Mouse (Mus musculus) embryonic facial prominence, embryonic 13.5 days (tissue): Measurements from ENCODE around the gene Scn1b. TPM values are rescaled to one million over a fixed set of nuclear protein-coding genes. Genes with fewer than 3 reads are reported as not detected.
A peak's percentile ranks its signal among the peaks of the same experiment; 100 is the strongest.

Experiments
- ATAC-seq: fragments of 200-750 bp; cut with Nextera tagmentation; 2 replicates; pipeline ENCODE4 v1.8.0; 2017; ENCODE audit warnings: low read depth; ENCODE audit not compliant: insufficient number of reproducible peaks, insufficient read depth, low FRiP score, low TSS enrichment
- H3K27ac ChIP-seq: fragments of 300-500 bp; sonication (generic); 2 replicates; pipeline ENCODE4 v1.5.1; 2015; ENCODE audit warnings: moderate library complexity, mild to moderate bottlenecking, inconsistent platforms
- H3K27me3 ChIP-seq: fragments of 300-500 bp; sonication (generic); 2 replicates; pipeline ENCODE4 v1.6.1; 2015; ENCODE audit warnings: mild to moderate bottlenecking, inconsistent platforms
- H3K36me3 ChIP-seq: fragments of 300-500 bp; sonication (generic); 2 replicates; pipeline ENCODE4 v1.6.1; 2015; ENCODE audit warnings: mild to moderate bottlenecking, inconsistent platforms
- H3K4me1 ChIP-seq: fragments of 300-500 bp; sonication (generic); 2 replicates; pipeline ENCODE4 v1.6.1; 2015; ENCODE audit warnings: inconsistent platforms
- H3K4me2 ChIP-seq: fragments of 300-500 bp; sonication (generic); 2 replicates; pipeline ENCODE4 v1.6.1; 2015; ENCODE audit warnings: moderate library complexity, mild to moderate bottlenecking, inconsistent platforms
- H3K4me3 ChIP-seq: fragments of 300-500 bp; sonication (generic); 2 replicates; pipeline ENCODE4 v1.5.1; 2015; ENCODE audit warnings: mild to moderate bottlenecking, inconsistent platforms
- H3K9ac ChIP-seq: fragments of 300-500 bp; sonication (generic); 2 replicates; pipeline ENCODE4 v1.6.1; 2015; ENCODE audit warnings: mild to moderate bottlenecking, inconsistent platforms
- H3K9me3 ChIP-seq: fragments of 300-500 bp; sonication (generic); 2 replicates; pipeline ENCODE4 v1.6.1; 2016; ENCODE audit warnings: inconsistent platforms
- WGBS: fragments of 180-500 bp; shearing (Covaris S2); methylation state at CpG from one replicate; pipeline ENCODE4 v1.1.7; 2015; ENCODE audit warnings: mixed read lengths; 5-methylcytosine and 5-hydroxymethylcytosine counted together
- polyA plus RNA-seq: library from polyadenylated mRNA; unstranded; fragments of >200 nt; fragmentation: Nextera tagmentation; extraction: Ambion mirVana; gene quantifications from 2 replicates; pipeline ENCODE4 v1.2.1, GENCODE M21; 2015

The Scn1b gene
- polyA plus RNA-seq, 1 experiment from 2014 or later = 4.8 TPM

DNA sequence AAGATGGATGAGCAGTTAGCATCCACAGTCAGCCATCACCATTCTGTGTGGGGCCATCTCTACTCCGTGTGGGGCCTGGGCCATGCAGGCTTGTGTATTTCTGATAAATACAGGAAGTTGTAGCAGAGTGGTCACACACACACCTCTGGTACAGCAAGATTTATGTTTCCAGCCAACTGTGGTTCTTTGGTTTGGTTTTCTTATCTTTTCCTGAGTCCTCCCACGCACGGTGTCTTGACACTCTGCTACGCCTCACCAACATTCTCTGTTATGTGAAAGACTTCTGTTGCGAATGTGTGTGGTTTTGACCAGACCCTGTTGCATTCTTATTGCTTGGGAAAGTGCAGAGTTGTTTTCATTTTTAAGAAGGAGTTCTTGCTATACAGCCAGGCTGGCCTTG, 34.0 kb upstream of the Scn1b start:
- H3K9ac ChIP-seq = no peak overlapping the region
- H3K9me3 ChIP-seq = no peaks in the 10 kb centered on the region
- WGBS = 88% methylated on average over 5 of the region's 5 CpGs
- no peak for ATAC-seq
- H3K4me1 ChIP-seq = peaks cover 7% of the 10 kb centered on the region; the same call in 1 of the 2 replicates
- H3K4me2 ChIP-seq = no peak overlapping the region
- H3K27me3 ChIP-seq = no peaks in the 10 kb centered on the region
- H3K4me3 ChIP-seq = no peak overlapping the region
- no peak overlapping the region for H3K27ac ChIP-seq
- no peaks in the 10 kb centered on the region for H3K36me3 ChIP-seq

DNA sequence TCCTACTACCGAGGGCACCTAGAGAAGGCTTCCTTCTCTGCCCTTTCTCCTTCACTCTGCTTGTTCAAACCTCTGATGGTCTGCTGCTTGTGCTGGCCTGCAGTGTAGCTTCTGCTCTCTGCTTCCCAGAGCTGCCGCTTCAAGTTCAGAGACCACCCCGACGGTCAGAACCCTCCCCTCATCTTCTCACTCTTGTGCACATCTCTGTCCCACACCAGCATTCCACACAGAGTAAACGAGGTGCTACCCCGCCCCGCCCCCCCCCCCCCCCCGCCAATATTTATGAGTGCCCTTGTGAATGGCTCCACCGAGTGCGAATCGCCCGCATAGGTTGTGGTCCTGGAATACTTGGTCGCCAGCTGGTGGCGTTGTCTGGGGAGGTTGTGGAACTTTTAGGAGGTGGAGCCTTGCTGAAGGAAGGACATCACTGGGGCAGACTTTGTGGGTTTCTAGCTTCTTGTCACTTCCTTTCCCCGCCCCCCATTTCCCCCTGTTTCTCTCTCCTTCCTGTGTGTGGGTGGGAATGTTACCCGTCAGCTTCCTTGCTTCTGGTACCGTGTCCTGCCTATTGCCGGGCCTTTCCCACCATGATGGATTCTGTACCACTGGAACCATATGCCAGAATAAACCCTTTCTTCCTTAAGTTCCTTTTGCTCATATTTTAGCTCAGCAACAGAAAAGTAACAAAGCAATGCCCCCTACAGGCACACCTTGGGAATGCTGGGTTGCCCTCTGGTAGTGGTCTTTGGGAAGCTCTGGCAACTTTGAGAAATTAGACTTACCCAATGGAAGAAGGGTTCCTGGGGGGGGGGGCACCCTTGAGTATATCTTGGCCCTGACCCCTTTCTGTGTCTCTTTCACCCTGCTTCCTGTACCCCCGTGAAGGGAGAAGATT, 29.5 kb upstream of the Scn1b start:
- Histone ChIP-seq H3K27me3 (no peaks in the 10 kb centered on the region), H3K4me2 (no peak overlapping the region), H3K4me1 (peaks cover 10% of the 10 kb centered on the region), H3K36me3 (no peaks in the 10 kb centered on the region), H3K9me3 (no peaks in the 10 kb centered on the region), H3K4me3 (no peak overlapping the region), H3K9ac (no peak overlapping the region), H3K27ac (no peak overlapping the region)
- 44% methylated on average over 19 of the region's 19 CpGs for WGBS
- no peak for ATAC-seq

DNA sequence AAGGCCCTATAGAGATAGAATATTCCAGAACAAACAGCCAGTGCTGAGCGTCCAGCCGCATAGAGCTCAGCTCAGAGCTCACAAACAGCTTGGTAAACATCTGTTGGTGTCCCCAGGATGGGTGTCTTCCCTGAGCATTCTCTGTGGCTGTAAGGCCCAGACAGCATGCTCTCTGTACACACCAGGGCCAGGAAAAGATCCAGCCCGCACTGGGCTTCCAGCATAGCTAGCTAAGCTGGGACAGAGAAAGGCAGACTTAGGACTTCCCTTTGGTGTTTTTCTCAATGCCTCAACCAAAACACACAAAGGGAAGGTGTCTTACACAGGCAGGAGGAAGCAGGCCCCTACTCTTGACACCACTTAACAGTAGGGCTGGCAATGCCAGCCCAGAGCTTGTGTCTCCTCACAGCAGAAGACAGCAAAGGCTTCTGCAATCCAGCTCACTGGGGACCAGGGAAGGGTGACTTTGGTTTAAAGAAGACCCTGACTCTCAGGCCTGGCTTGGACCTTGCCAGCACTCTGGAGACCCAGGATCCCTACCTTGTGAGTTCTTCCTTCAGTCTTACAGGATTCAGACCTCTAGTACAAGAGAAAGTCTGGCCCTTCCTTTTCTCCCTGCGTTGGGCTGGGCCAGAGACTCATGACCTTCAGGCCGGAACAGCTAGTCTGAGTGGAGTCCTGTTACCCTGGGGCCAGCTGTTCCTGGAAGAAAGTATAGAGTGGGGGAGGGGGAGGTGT, 28.7 kb upstream of the Scn1b start, which contains the start of gene Gramd1a:
TSS of gene Gramd1a (minus strand) at position 601 of the 738 bp plus-strand sequence.
- Histone ChIP-seq H3K4me1 (peaks cover 12% of the 10 kb centered on the region), H3K9ac (no peak within 1 kb of the TSS), H3K4me3 (no peak within 1 kb of the TSS), H3K36me3 (no peaks in the 10 kb centered on the region), H3K27ac (no peak within 1 kb of the TSS), H3K9me3 (no peaks in the 10 kb centered on the region), H3K27me3 (no peaks in the 10 kb centered on the region), H3K4me2 (no peak within 1 kb of the TSS)
- WGBS = 59% methylated on average over 5 of the region's 5 CpGs
- ATAC-seq = no peak

DNA sequence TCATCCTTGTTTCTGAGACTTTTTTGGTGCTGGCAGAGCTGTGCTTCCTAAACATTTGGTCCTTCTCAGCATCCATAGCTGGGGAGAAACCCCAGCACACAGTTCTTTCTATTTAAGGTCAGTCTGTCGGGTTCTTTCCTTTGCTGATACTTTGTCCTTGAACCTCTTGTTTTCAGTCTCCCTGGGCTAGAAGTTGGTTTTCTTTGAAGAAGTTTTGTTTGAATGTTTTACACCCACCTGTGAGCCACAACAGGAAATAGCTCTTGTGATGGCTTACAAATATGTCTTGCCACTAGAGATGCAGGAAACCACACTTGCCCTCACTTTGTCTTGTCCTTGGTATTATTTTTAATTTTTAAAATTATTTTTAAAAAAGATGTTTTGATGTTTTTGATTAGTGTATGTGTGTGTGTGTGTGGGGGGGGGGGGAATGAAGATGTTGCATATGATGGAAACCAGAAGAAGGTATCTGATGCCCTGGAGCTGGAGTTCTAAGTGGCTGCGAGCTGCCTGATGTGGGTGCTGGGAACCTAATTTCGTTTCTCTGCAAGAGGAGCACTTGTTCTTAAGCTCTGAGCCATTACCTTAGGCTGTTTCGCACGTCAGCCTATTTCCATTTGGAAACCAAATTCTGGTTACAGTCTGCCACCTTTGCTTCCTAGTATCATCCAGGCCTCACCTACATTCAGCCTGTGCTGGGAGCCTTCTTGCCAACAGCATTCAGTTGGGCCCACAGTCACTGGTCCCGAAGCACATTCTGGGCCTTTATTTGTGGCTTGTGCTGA, 26.9 kb upstream of the Scn1b start:
- Histone ChIP-seq H3K4me1 (peaks cover 23% of the 10 kb centered on the region), H3K27ac (no peak overlapping the region), H3K9ac (no peak overlapping the region), H3K36me3 (no peaks in the 10 kb centered on the region), H3K4me2 (no peak overlapping the region), H3K4me3 (no peak overlapping the region), H3K9me3 (no peaks in the 10 kb centered on the region), H3K27me3 (no peaks in the 10 kb centered on the region)
- 90% methylated on average over 6 of the region's 6 CpGs for WGBS
- no peak for ATAC-seq

DNA sequence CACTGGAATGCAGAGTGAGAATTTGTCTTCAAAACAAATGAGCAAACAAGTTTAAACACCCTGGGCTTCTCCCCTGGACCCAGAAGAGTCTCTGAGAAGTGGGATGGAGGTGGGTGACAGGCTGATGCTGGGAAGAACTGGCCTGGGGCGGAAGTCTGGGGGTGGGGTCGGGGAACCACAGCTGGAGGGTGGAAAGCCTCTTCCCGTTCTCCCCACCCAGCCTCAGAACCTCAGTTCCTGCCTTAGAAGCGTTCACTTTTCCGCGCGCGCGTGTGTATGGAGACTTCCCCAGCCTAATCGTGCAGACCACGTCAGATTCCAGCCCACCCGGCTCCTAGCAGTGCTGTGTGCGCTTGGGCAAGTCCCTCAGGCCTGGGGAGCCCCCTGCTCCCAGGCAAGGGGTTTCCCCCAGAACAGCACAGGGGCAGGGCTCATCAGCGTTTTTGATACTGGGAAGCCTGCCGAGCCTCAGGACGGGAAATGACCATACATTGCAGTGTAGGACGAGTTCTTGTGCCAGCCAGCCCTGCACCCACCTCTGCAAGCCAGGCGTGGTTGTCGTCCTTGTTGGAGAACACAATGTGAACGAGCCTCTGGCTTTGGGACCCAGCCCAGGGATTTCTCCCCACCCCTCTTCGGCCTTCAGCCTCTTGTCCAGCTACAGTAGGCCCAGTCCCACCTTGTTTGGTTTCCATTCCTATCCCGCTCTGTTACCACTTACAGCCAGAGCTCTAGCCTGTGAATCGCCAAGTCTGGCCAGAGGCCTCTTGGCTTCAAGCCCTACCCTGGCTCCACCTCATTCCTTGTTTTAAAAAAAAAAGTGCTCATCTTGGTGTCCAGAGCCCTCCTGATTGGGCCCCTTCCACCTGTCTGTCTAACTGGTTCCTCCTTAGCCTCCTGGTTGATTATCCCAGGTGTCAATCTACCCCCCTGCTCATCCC, 24.8 kb upstream of the Scn1b start:
- H3K4me3 ChIP-seq = peak overlapping the region; percentile 87
- H3K9me3 ChIP-seq = no peaks in the 10 kb centered on the region
- H3K27me3 ChIP-seq = no peaks in the 10 kb centered on the region
- peak overlapping the region; percentile 97 for H3K9ac ChIP-seq
- 16% methylated on average over 23 of the region's 23 CpGs for WGBS
- peak overlapping the region; percentile 96 for H3K27ac ChIP-seq
- ATAC-seq = peak; percentile 43; the same call in 1 of the 2 replicates
- peaks cover 38% of the 10 kb centered on the region for H3K4me1 ChIP-seq
- H3K4me2 ChIP-seq = peak overlapping the region; percentile 83
- peaks cover 11% of the 10 kb centered on the region for H3K36me3 ChIP-seq

DNA sequence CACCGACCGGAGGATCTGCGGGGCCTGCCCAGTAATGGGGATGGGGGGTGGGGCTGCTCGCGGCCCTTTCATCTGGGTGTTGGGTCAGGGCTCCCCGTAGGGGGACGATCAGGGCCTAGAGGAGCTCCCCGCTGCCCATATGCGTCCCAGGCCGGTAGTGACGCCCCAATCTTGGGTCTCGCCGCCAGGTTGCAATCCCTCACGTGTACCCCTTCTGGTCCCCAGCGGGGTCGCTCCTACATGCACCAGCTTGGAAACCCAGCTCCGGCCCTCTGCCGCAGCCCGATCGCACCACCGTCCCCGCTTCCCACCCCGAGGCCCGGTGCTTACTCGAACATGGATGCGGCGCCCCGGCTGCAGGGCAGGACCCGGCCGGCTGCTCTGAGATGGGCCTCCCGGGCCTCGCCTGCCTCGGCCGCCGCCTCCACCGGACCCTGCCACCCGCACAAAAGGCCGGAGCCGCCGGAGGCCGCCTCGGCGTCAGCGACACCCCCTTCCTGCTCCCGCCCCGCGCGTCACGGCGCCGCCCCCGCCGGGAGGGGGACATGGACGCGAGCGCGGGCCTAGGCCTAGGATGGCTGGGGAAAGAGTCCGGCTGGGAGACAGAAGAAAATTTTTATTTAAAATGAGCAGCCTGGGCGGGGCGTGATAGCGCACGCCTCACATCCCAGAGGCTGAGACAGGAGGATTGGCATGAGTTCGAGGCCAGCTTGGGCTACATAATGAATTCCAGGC, 23.9 kb upstream of the Scn1b start:
- under 1% methylated on average over 63 of the region's 63 CpGs for WGBS
- H3K4me2 ChIP-seq = peak overlapping the region; percentile 83
- peak overlapping the region; percentile 96 for H3K27ac ChIP-seq
- peaks cover 35% of the 10 kb centered on the region for H3K4me1 ChIP-seq
- H3K27me3 ChIP-seq = no peaks in the 10 kb centered on the region
- H3K9ac ChIP-seq = peak overlapping the region; percentile 97
- no peaks in the 10 kb centered on the region for H3K9me3 ChIP-seq
- H3K36me3 ChIP-seq = peaks cover 19% of the 10 kb centered on the region
- ATAC-seq = peak; percentile 82
- peak overlapping the region; percentile 87 for H3K4me3 ChIP-seq

DNA sequence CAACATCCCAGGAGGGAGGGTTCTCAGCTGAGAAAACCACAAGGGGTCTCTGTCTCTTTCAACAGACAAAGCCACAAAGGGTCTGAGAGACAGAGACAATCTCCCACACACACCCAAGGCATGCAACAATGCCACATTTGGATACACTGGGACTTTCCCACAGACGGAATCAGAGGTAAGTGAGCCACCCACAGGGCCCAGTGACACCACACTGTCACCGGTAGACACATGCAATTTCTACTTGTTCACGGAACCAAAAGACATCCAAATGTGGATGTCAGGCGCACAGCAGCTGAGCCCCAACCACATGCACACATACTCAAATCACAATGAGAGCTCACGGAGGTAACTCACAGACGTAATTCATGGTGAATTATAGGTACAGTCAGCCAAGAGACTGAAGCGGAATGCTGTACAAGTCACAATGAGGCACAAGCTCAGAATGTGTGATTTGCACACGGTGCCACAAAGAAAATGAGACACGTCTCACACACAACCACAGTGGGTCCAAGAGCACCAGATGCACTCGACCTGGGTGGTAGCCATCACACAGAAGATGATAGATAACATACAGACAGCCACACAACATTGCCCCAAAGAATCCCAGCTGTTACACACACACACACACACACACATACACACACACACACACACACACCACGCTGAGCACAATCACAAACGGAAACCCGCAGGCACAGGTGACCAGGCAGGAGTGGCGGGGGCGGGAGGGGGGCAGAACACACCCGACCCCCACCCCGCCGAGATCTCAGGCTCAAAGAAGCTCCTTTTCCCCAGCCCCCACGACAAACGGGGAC, 23.2 kb upstream of the Scn1b start:
- Histone ChIP-seq H3K4me3 (peak overlapping the region; percentile 87), H3K9ac (peak overlapping the region; percentile 97), H3K27me3 (no peaks in the 10 kb centered on the region), H3K27ac (peak overlapping the region; percentile 96), H3K4me2 (peak overlapping the region; percentile 83), H3K4me1 (peaks cover 33% of the 10 kb centered on the region), H3K36me3 (peaks cover 21% of the 10 kb centered on the region), H3K9me3 (no peaks in the 10 kb centered on the region)
- 1% methylated on average over 20 of the region's 20 CpGs for WGBS
- ATAC-seq = no peak

DNA sequence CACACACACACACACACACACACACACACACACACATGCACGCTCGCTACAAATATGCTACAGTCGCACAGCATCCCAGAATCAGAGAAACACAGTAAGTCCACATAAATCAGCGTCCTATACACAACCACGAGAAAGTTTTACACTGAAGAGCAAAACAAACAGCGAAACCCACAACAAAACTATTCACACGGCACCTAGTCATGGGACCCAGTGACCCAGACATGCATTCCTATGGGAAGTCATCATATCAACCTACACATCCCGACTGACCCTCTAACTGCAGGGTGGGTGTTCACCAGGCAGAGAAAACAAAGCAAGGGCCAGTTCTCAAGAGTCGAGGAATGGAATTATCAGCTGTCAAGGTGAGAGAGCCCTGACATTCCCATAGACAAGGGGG, 22.5 kb upstream of the Scn1b start:
- Histone ChIP-seq H3K9me3 (no peaks in the 10 kb centered on the region), H3K9ac (peak overlapping the region; percentile 97), H3K4me1 (peaks cover 33% of the 10 kb centered on the region), H3K4me3 (peak overlapping the region; percentile 87), H3K4me2 (peak overlapping the region; percentile 83), H3K36me3 (peaks cover 21% of the 10 kb centered on the region), H3K27ac (peak overlapping the region; percentile 96), H3K27me3 (no peaks in the 10 kb centered on the region)
- ATAC-seq = no peak
- 34% methylated on average over 9 of the region's 9 CpGs for WGBS

DNA sequence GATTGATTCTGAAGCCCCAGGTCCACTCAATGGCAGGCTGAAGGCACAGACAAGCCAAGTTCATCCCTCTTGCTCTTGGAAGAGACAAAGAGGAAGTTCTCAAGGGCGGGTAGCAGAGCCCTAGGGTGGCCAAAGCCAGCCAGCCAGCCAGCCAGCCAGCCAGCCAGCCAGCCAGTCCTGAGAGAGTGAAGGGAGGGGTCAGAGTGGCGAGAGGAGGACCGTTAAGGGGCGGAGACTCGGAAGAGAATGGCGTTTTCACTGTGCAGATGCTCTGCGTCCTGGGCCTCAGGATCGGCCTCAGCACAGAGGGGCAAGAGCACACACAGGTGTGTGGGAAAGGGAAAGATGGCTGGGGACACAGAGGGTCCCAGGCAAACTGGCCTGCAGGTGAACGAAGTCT, 22.0 kb upstream of the Scn1b start:
- 6% methylated on average over 9 of the region's 9 CpGs for WGBS
- peak overlapping the region; percentile 97 for H3K9ac ChIP-seq
- ATAC-seq = no peak

More for the DNA sequence above, 22.0 kb upstream of the Scn1b start:
- Histone ChIP-seq H3K4me1 (peaks cover 33% of the 10 kb centered on the region), H3K27ac (peak overlapping the region; percentile 96), H3K9me3 (no peaks in the 10 kb centered on the region), H3K27me3 (no peaks in the 10 kb centered on the region), H3K4me2 (peak overlapping the region; percentile 83), H3K4me3 (peak overlapping the region; percentile 87), H3K36me3 (peaks cover 21% of the 10 kb centered on the region)
